Mouse (Mus musculus) ES-Bruce4 (cell line): Measurements from ENCODE around the gene Gm15557. TPM values are rescaled to one million over a fixed set of nuclear protein-coding genes. Genes with fewer than 3 reads are reported as not detected.

Experiments used
- H3K27ac ChIP-seq: 2 replicates; pipeline ENCODE4 v1.5.1; 2012; ENCODE audit warnings: low read length, inconsistent platforms; ENCODE audit not compliant: insufficient read depth
- H3K27me3 ChIP-seq: 2 replicates; pipeline ENCODE4 v1.6.1; 2012; ENCODE audit warnings: mild to moderate bottlenecking, low read length, inconsistent platforms; ENCODE audit not compliant: control insufficient read depth, poor library complexity, insufficient read depth, severe bottlenecking
- H3K36me3 ChIP-seq: 2 replicates; pipeline ENCODE4 v1.6.1; 2012; ENCODE audit warnings: inconsistent platforms, mild to moderate bottlenecking, low read length, moderate library complexity; ENCODE audit not compliant: control insufficient read depth, poor library complexity, insufficient read depth, severe bottlenecking
- H3K4me1 ChIP-seq: one replicate; pipeline ENCODE4 v1.8.1; 2011; ENCODE audit warnings: low read length; ENCODE audit not compliant: control insufficient read depth, insufficient read depth
- H3K4me3 ChIP-seq: 2 replicates; pipeline ENCODE4 v1.5.1; 2011; ENCODE audit warnings: low read depth, mild to moderate bottlenecking, low read length
- H3K9ac ChIP-seq: 2 replicates; pipeline ENCODE4 v1.6.1; 2012; ENCODE audit warnings: low read depth, mild to moderate bottlenecking, inconsistent platforms; ENCODE audit not compliant: poor library complexity, severe bottlenecking
- H3K9me3 ChIP-seq: replicated peaks from 2 replicates; pipeline ENCODE4 v1.6.1; 2012; ENCODE audit warnings: mild to moderate bottlenecking, low read length, inconsistent platforms; ENCODE audit not compliant: control insufficient read depth, poor library complexity, insufficient read depth, severe bottlenecking
- CTCF ChIP-seq: IDR thresholded peaks from one replicate; pipeline ENCODE4 v1.8.1; 2011; ENCODE audit warnings: low read depth, low read length
- EP300 ChIP-seq: IDR thresholded peaks from 2 replicates; pipeline ENCODE4 v1.6.1; 2011; ENCODE audit warnings: low read depth, low read length; ENCODE audit not compliant: insufficient read depth
- POLR2A ChIP-seq: IDR thresholded peaks from one replicate; pipeline ENCODE4 v1.8.1; 2011; ENCODE audit warnings: low read length; ENCODE audit not compliant: insufficient read depth
- polyA plus RNA-seq: library from polyadenylated mRNA; stranded (reverse); fragments of >200 nt; gene quantifications from 2 replicates; pipeline ENCODE4 v1.2.4, GENCODE M21; 2011; ENCODE audit warnings: low read depth; ENCODE audit not compliant: missing spikeins, insufficient read depth, insufficient read length

Gm15557 gene
- polyA plus RNA-seq, 1 experiment: not detected

GRCm38 (mm10) chr2:155961862-155962261, 21.3 kb downstream of the Gm15557 start:
- no peak overlapping the region for H3K4me3 ChIP-seq
- no peak overlapping the region for H3K9ac ChIP-seq
- TF ChIP-seq POLR2A: no peak
- TF ChIP-seq EP300: no peak
- TF ChIP-seq CTCF: no peak
- H3K36me3 ChIP-seq: peaks cover 15% of the 10 kb centered on the region
- H3K4me1 ChIP-seq: peaks cover 1% of the 10 kb centered on the region
- no peaks in the 10 kb centered on the region for H3K27me3 ChIP-seq
- no peak overlapping the region for H3K27ac ChIP-seq
- H3K9me3 ChIP-seq: no peaks in the 10 kb centered on the region

- Histone ChIP-seq H3K4me1 (peaks cover 1% of the 10 kb centered on the region), H3K9ac (no peak overlapping the region), H3K9me3 (no peaks in the 10 kb centered on the region), H3K4me3 (no peak overlapping the region), H3K27me3 (no peaks in the 10 kb centered on the region), H3K27ac (no peak overlapping the region), H3K36me3 (peaks cover 22% of the 10 kb centered on the region)
- TF ChIP-seq CTCF: no peak
- no peak for TF ChIP-seq EP300
- TF ChIP-seq POLR2A: no peak
Measured at GRCm38 (mm10) chr2:155962991-155963390, 22.5 kb downstream of the Gm15557 start.

GRCm38 (mm10) chr2:155973348-155973747, 32.8 kb downstream of the Gm15557 start:
- no peaks in the 10 kb centered on the region for H3K4me1 ChIP-seq
- peaks cover 56% of the 10 kb centered on the region for H3K36me3 ChIP-seq
- no peaks in the 10 kb centered on the region for H3K9me3 ChIP-seq
- H3K27ac ChIP-seq: no peak overlapping the region
- no peak for TF ChIP-seq POLR2A
- TF ChIP-seq CTCF: no peak
- TF ChIP-seq EP300: no peak
- no peak overlapping the region for H3K9ac ChIP-seq
- no peaks in the 10 kb centered on the region for H3K27me3 ChIP-seq
- no peak overlapping the region for H3K4me3 ChIP-seq

GRCm38 (mm10) chr2:155974087-155974731, 33.7 kb downstream of the Gm15557 start:
- Histone ChIP-seq H3K4me3 (no peak overlapping the region), H3K36me3 (peaks cover 50% of the 10 kb centered on the region), H3K27me3 (no peaks in the 10 kb centered on the region), H3K9ac (no peak overlapping the region), H3K4me1 (no peaks in the 10 kb centered on the region), H3K27ac (no peak overlapping the region), H3K9me3 (no peaks in the 10 kb centered on the region)
- TF ChIP-seq CTCF: no peak
- TF ChIP-seq EP300: no peak
- no peak for TF ChIP-seq POLR2A

GRCm38 (mm10) chr2:155979328-155979991, 38.9 kb downstream of the Gm15557 start:
- TF ChIP-seq POLR2A: no peak
- TF ChIP-seq EP300: no peak
- no peak for TF ChIP-seq CTCF
- no peak overlapping the region for H3K4me3 ChIP-seq
- no peaks in the 10 kb centered on the region for H3K4me1 ChIP-seq
- H3K9me3 ChIP-seq: no peaks in the 10 kb centered on the region
- no peaks in the 10 kb centered on the region for H3K27me3 ChIP-seq
- H3K36me3 ChIP-seq: peaks cover 49% of the 10 kb centered on the region
- no peak overlapping the region for H3K9ac ChIP-seq
- H3K27ac ChIP-seq: no peak overlapping the region

- Histone ChIP-seq H3K9me3 (0 out of 2 replicates have a peak, but pooled peaks cover 2% of the 10 kb centered on the region), H3K9ac (no peak overlapping the region), H3K27me3 (no peaks in the 10 kb centered on the region), H3K27ac (no peak overlapping the region), H3K36me3 (peaks cover 44% of the 10 kb centered on the region), H3K4me1 (no peaks in the 10 kb centered on the region), H3K4me3 (no peak overlapping the region)
- TF ChIP-seq CTCF (no peak), POLR2A (no peak), EP300 (no peak)
Measured at GRCm38 (mm10) chr2:155985776-155986175, 45.2 kb downstream of the Gm15557 start.
